Mouse (Mus musculus) brown adipose tissue, adult 24 weeks (tissue): ENCODE measurements around the gene Mog. TPM values are rescaled to one million over a fixed set of nuclear protein-coding genes. Genes with fewer than 3 reads are reported as not detected.

Source experiments
- polyA plus RNA-seq: library from polyadenylated mRNA; stranded (reverse); fragments of >200 nt; gene quantifications from 2 replicates; pipeline ENCODE4 v1.2.4, GENCODE M21; 2012; ENCODE audit not compliant: missing spikeins, insufficient read depth, insufficient read length

Mog gene
- polyA plus RNA-seq, 1 experiment = not detected

Other genes starting within 250 kb of the Mog start
- gene H2-M10.6, start 211.2 kb downstream of the Mog start, polyA plus RNA-seq = not detected in 2 replicates
- gene Trim26, start 186.3 kb downstream of the Mog start, polyA plus RNA-seq = 14.9 and 17.1 TPM in 2 replicates
- not detected in 2 replicates for gene Trim15, start 156.2 kb downstream of the Mog start, polyA plus RNA-seq
- gene Trim10, start 153.8 kb downstream of the Mog start, polyA plus RNA-seq = 0.67 TPM in 1 of 2 replicates, not detected in the other
- gene Trim40, start 133.3 kb downstream of the Mog start, polyA plus RNA-seq = not detected in 2 replicates
- not detected in 2 replicates for gene Trim31, start 125.3 kb downstream of the Mog start, polyA plus RNA-seq
- gene Rnf39, start 80.5 kb downstream of the Mog start, polyA plus RNA-seq = not detected in 2 replicates
- 55.7 and 69.7 TPM in 2 replicates for gene Ppp1r11, start 71.7 kb downstream of the Mog start, polyA plus RNA-seq
- 32.3 and 39.8 TPM in 2 replicates for gene Znrd1, start 64.8 kb downstream of the Mog start, polyA plus RNA-seq
- gene Znrd1as, start 64.8 kb downstream of the Mog start, polyA plus RNA-seq = 28.6 and 29.2 TPM in 2 replicates
- not detected in 2 replicates for gene 2410137M14Rik, start 42.2 kb downstream of the Mog start, polyA plus RNA-seq
- 0.63 TPM in 1 of 2 replicates, not detected in the other for gene H2-M5, start 33.9 kb downstream of the Mog start, polyA plus RNA-seq
- gene Zfp57, start 22.2 kb downstream of the Mog start, polyA plus RNA-seq = not detected in 2 replicates
- gene Gabbr1, start 22.6 kb upstream of the Mog start, polyA plus RNA-seq = 3.8 and 4.5 TPM in 2 replicates
- not detected in 2 replicates for gene Olfr90, start 65.1 kb upstream of the Mog start, polyA plus RNA-seq
- not detected in 2 replicates for gene Olfr91, start 74.9 kb upstream of the Mog start, polyA plus RNA-seq
- gene Olfr92, start 96.7 kb upstream of the Mog start, polyA plus RNA-seq = not detected in 2 replicates
- not detected in 2 replicates for gene Olfr93, start 138.1 kb upstream of the Mog start, polyA plus RNA-seq
- 2.6 and 2.9 TPM in 2 replicates for gene Ubd, start 170.5 kb upstream of the Mog start, polyA plus RNA-seq
- not detected in 2 replicates for gene Olfr94, start 177.6 kb upstream of the Mog start, polyA plus RNA-seq
- gene Olfr95, start 189.7 kb upstream of the Mog start, polyA plus RNA-seq = not detected in 2 replicates
- not detected in 2 replicates for gene Olfr96, start 196.7 kb upstream of the Mog start, polyA plus RNA-seq
- gene Olfr97, start 213.9 kb upstream of the Mog start, polyA plus RNA-seq = not detected in 2 replicates
- gene Olfr98, start 240.4 kb upstream of the Mog start, polyA plus RNA-seq = not detected in 2 replicates
- gene H2-M3, start 246.8 kb upstream of the Mog start, polyA plus RNA-seq = 2.2 and 4.9 TPM in 2 replicates